Comparison of ENCODE assay signal across 16 mouse cellular contexts in the genomic region with DNA sequence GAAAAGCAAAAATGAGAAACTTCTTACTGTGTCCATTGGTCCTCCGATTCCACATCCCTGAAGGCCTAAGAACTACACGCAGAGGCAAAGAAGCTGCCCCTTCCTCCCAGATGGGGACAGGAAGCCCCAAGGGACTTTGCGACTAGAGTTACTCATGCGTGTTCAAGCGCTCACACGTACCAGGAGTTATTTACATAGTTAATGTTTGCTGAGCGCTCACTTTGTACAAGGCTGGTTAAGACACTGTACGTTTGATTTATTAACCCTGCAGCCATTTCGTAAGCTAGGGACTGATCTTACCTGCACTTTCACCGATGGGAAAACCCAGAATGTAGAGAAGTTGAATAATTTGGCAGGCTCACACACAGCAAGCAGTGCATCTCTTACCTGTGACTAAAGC.
DNase-seq lines count a peak whose midpoint lies in the region; ATAC-seq and TF ChIP-seq lines count a peak whose summit lies in the region.
"Had no signal": no experiment of that assay in that cellular context is flagged by ENCODE, and none has a peak within 500 bp of the region (broad histone marks: within the 10 kb centered on the region; RNA-seq: fewer than 3 reads in every experiment).

No protein-coding gene starts in this region.

- TF ChIP-seq EP300 in lung, postnatal 0 days (IDR thresholded peaks at IDR 0.05): no peak

- peak; percentile 74 for DNase-seq in lung, postnatal 0 days (ENCODE audit: low spot score)
- DNase-seq in lung, postnatal 4 days: no peak
- DNase-seq in kidney, adult 2 months: peak; percentile 78
- peak; percentile 29 for DNase-seq in kidney, postnatal 10 days
- no peak for DNase-seq in frontal cortex, postnatal 10 days (ENCODE audit: low spot score in 2 of 2)
- DNase-seq: cerebellum, postnatal 25 days; heart, adult 18-20 months; heart, postnatal 10 days; thymus, adult 2 months had no signal

- H3K36me3 ChIP-seq in lung, postnatal 0 days (ENCODE audit: insufficient read depth, low read length): no peaks in the 10 kb centered on the region
- no peaks in the 10 kb centered on the region for H3K36me3 ChIP-seq in kidney, adult 2 months (ENCODE audit: control insufficient read depth, insufficient read depth, low read length)
- no peaks in the 10 kb centered on the region; the same call in 1 of the 2 replicates for H3K36me3 ChIP-seq in stomach, embryonic 14.5 days (ENCODE audit: control insufficient read depth, insufficient read depth, low read length)
- H3K36me3 ChIP-seq: embryonic facial prominence, embryonic 12.5 days; forebrain, embryonic 10.5 days; hindbrain, embryonic 15.5 days; neural tube, embryonic 15.5 days had no signal

- H3K4me3 ChIP-seq in lung, postnatal 0 days (ENCODE audit: low read depth, low read length): no peak overlapping the region
- no peak overlapping the region for H3K4me3 ChIP-seq in kidney, adult 2 months (ENCODE audit: insufficient read depth, low read depth, low read length)
- no peak overlapping the region for H3K4me3 ChIP-seq in stomach, embryonic 14.5 days (ENCODE audit: low read depth, low read length)
- H3K4me3 ChIP-seq: embryonic facial prominence, embryonic 12.5 days; forebrain, embryonic 10.5 days; hindbrain, embryonic 15.5 days; megakaryocyte, embryonic 14.5 days; neural tube, embryonic 15.5 days had no signal

- no peaks in the 10 kb centered on the region; the same call in 1 of the 2 replicates for H3K4me1 ChIP-seq in lung, postnatal 0 days (ENCODE audit: insufficient read depth, low read depth, low read length)
- peaks cover 5% of the 10 kb centered on the region; the same call in 1 of the 2 replicates for H3K4me1 ChIP-seq in kidney, adult 2 months (ENCODE audit: control insufficient read depth, insufficient read depth, low read length)
- H3K4me1 ChIP-seq in stomach, embryonic 14.5 days (ENCODE audit: control insufficient read depth, insufficient read depth, low read length): peaks cover 8% of the 10 kb centered on the region; the same call in 1 of the 2 replicates
- H3K4me1 ChIP-seq: embryonic facial prominence, embryonic 12.5 days; hindbrain, embryonic 15.5 days; megakaryocyte, embryonic 14.5 days had no signal

- H3K27ac ChIP-seq in lung, postnatal 0 days (ENCODE audit: low read length): no peak overlapping the region
- H3K27ac ChIP-seq in kidney, adult 2 months (ENCODE audit: insufficient read depth, low read depth, low read length): no peak overlapping the region
- no peak overlapping the region for H3K27ac ChIP-seq in stomach, embryonic 14.5 days (ENCODE audit: low read length)
- H3K27ac ChIP-seq: embryonic facial prominence, embryonic 12.5 days; forebrain, embryonic 10.5 days; hindbrain, embryonic 15.5 days; neural tube, embryonic 15.5 days had no signal

- H3K9ac ChIP-seq in lung, postnatal 0 days (replicated peaks; ENCODE audit: low read depth): no peak overlapping the region
- no peak overlapping the region for H3K9ac ChIP-seq in stomach, embryonic 14.5 days (replicated peaks; ENCODE audit: low read depth, low read length)
- H3K9ac ChIP-seq: embryonic facial prominence, embryonic 12.5 days; hindbrain, embryonic 15.5 days; neural tube, embryonic 15.5 days had no signal

- TF ChIP-seq CTCF in lung, postnatal 0 days (IDR thresholded peaks at IDR 0.05): no peak
- TF ChIP-seq CTCF in kidney, adult 2 months (conservative IDR thresholded peaks at IDR 0.05; ENCODE audit: insufficient read depth, insufficient read length, low read depth, low read length): no peak

- H3K27me3 ChIP-seq in lung, postnatal 0 days (replicated peaks; ENCODE audit: insufficient read depth, low read length): no peaks in the 10 kb centered on the region
- no peaks in the 10 kb centered on the region for H3K27me3 ChIP-seq in kidney, adult 2 months (replicated peaks; ENCODE audit: control insufficient read depth, insufficient read depth, low read length)
- H3K27me3 ChIP-seq in stomach, embryonic 14.5 days (ENCODE audit: control insufficient read depth, insufficient read depth, low read length): no peaks in the 10 kb centered on the region
- H3K27me3 ChIP-seq: embryonic facial prominence, embryonic 12.5 days; hindbrain, embryonic 15.5 days; neural tube, embryonic 15.5 days had no signal

- WGBS in lung, postnatal 0 days: 46% methylated on average over 10 of the region's 10 CpGs
- 31% methylated on average over 10 of the region's 10 CpGs for WGBS in kidney, adult 2 months
- WGBS in stomach, embryonic 14.5 days: 62% methylated on average over 10 of the region's 10 CpGs

- no peak for TF ChIP-seq POLR2A in kidney, adult 2 months (IDR thresholded peaks at IDR 0.05; ENCODE audit: low read depth, low read length)

- no peaks in the 10 kb centered on the region for H3K9me3 ChIP-seq in lung, postnatal 0 days (ENCODE audit: low read length)
- no peaks in the 10 kb centered on the region for H3K9me3 ChIP-seq in stomach, embryonic 14.5 days (ENCODE audit: control insufficient read depth, low read depth, low read length)
- H3K9me3 ChIP-seq: embryonic facial prominence, embryonic 12.5 days; forebrain, embryonic 10.5 days; hindbrain, embryonic 15.5 days; neural tube, embryonic 15.5 days had no signal

- H3K4me2 ChIP-seq in lung, postnatal 0 days (replicated peaks; ENCODE audit: low read depth, low read length): no peak overlapping the region
- H3K4me2 ChIP-seq in stomach, embryonic 14.5 days (replicated peaks; ENCODE audit: low read depth, low read length): no peak overlapping the region
- H3K4me2 ChIP-seq: embryonic facial prominence, embryonic 12.5 days; hindbrain, embryonic 15.5 days; neural tube, embryonic 15.5 days had no signal

- peak; percentile 52 for ATAC-seq in lung, postnatal 0 days
- ATAC-seq in stomach, embryonic 14.5 days (ENCODE audit: insufficient number of reproducible peaks, insufficient read depth, low FRiP score, low read depth): peak; percentile 72
- ATAC-seq in granulocyte monocyte progenitor cell, adult 5-6 weeks (replicated peaks; ENCODE audit: poor library complexity, severe bottlenecking): no peak

Comparison
In these comparisons a context has a peak if more than half of its experiments do, and no peak if none do; other contexts are left out.
1. DNase-seq: peak in lung, postnatal 0 days (single experiment), kidney, adult 2 months (single experiment) and kidney, postnatal 10 days (single experiment); none in lung, postnatal 4 days (0 of 2) and frontal cortex, postnatal 10 days (0 of 2).